Mouse (Mus musculus): ENCODE measurements around the gene Zc3hc1.

- TF ChIP-seq ZNF384 (IDR thresholded peaks at IDR 0.05; ENCODE audit: low read depth, low read length) (no peak), HCFC1 (IDR thresholded peaks at IDR 0.05; ENCODE audit: borderline replicate concordance, insufficient read depth, low read length) (no peak)
Measured at GRCm38 (mm10) chr6:30351290-30351689, 39.5 kb downstream of the Zc3hc1 start.

All from ES-E14 (cell line).